Mouse (Mus musculus): ENCODE measurements around the gene Pqbp1. TPM values are rescaled to one million over a fixed set of nuclear protein-coding genes. Genes with fewer than 3 reads are reported as not detected.
"Not testable (repeated sequence)": the region's sequence is repeated elsewhere in the genome, so short reads cannot be mapped to it uniquely, and the experiment has no call there.

Gene Pqbp1
- 100 to 1,000 TPM; 108 to 123 TPM for polyA plus RNA-seq (2017; shearing (Covaris generic))

DNA sequence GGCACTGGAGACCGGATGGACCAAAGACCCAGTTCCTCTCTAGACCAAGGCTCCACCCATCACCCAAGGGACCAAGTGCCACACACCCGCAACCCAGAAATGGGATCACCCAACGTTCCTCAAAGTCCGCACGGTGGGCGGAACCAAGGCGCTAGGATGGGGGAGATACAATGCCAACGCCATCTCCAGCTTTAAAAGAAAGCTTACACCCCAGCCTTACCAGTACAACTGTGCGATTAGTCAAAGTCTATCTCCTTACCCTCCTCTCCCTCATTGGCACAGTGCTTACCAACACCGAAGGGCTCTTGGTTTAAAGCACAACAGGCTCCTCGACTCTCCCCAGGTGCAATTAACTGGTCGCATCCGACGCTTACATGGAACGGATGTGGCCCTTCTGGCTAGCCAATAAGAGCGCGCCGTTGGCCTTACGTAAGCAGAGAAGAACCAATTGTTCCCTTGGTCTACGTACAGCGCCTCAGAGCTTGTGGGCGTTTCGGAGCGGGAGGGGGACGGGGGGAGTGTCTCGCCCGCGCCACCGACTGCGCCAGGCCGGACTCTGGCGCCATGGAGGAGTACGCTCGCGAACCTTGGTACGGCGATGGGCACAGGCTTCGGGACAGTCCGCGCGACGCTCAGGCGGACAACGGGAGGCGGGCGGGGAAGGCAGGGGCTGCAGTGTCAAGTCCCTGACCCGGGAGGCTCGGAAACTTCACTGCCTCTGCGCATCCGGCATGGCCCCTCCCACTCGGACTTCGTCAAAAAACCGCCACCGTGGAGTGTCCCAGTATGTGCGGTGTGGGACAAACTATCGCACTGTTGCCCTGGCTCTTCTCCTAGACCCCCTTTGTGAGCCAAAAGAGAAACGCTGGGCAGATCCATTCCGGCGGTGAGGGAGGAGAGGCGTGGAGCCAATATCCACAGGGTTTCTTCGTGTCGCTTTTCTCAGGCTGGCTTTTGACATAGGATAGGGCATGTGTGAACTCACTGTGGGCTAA lies at the start of gene Pqbp1, which contains the start of gene Timm17b:
Pqbp1 (minus strand) TSS at position 390 of the 995 bp plus-strand sequence.
Timm17b (plus strand) TSS at position 478 of the 995 bp plus-strand sequence.
- ATAC-seq = peak; percentile 95

DNA sequence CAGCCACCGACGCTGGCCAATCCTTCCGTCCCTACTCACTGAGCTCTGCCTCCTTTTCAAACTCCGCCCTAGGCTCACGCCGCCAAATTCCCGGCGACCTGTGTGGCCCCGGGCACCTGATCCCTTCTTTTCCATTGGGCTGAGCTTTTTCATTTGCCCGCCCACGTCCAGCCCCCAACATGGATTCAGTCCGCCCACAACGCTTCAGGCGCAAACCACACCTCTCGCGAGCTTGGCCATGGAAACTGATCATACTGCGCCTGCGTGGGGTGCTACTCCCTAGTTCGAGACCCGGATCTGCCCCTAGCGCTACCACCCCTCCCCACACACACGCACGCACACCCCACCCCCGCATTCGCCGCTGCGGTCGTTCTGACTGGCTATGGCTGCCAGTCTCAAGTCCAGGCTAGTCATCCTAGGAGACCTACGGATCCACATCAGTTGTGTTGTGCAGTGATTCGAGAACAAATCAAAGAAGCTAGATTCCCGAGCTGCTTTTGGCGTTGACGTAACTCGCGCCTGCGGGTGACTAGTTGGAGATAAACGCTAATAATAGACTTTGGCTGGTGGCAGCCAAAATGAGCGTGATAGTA lies 48.9 kb upstream of the Pqbp1 start:
- peak; percentile 92 for ATAC-seq

DNA sequence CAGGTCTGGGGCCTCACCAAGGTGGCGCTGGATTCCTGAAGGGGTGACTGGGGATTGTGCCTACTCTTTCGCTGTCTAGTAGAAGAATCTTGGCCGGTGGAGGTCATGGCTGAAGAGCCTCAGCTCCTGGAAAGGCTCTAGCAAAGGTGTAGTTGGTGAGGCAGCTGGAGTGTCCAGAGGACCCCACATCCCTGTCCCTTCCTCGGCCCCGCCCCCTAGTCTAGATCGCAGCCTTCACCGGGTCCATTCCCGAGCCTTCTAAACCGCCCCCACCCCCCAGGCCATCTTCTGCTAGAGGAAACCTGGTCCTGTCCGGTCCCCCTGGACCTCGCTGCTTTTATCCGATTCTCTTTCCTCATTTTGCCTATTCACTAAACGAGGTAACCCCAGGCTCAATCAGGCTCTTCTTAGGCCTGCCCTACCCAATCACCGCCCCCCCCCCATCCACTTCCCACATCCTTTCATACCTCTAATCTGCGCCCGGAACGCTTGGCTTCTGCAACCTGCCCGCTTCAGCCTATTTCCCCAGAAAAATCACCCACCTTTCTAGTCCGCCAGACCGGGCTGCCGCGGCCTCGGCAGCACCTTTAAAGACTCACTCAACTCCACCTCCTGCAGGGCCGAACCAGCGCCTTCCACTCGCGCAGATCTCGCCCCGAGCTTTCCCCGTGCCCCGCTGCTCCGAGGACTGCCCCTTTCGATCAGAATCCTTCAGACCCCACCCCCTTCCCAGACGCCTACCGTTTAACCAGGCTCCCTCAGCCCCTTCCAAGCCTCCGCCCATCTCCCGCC lies 48.2 kb upstream of the Pqbp1 start, which contains the start of gene Hdac6:
Hdac6 (minus strand) TSS at position 782 of the 792 bp plus-strand sequence.
- peak; percentile 37 for ATAC-seq

DNA sequence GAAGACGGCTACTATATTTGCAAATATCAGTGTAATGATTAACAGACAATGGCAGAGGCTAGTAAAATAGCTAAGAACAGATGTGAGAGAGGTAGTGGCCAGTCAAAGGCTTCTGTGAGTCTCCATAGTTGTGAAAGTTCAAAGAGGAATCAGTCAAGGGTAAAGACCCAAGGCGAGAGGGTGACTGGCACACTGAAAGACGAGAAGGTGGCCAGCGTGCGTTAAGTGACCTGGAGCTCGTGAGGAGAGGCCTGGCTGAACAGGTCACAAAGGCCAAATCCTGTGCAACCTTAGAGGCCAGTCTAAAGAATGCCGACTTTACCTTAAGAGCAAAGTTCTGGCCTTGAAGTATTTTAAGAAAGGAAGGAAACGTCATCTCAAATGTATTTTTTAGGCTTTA lies 46.5 kb upstream of the Pqbp1 start:
- no peak for ATAC-seq

DNA sequence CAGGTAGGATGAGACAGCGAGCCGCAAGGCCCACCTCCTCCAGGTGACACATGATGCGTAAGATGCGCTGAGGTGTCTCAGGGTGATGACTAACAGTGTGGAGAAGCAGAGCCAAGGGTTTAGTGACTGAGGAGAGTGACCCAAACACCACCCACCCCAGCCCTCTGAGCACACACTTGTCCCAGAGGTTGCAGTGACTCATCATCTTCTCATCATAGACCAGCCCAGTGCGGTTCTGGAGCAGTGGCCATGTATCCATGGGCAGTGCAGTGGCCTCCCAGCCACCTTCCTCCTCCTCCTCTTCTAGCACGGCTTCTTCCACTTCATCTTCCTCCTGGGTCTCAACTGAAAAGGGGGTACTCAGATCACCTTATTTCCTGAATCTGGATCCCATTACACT lies 38.6 kb upstream of the Pqbp1 start:
- ATAC-seq = no peak

DNA sequence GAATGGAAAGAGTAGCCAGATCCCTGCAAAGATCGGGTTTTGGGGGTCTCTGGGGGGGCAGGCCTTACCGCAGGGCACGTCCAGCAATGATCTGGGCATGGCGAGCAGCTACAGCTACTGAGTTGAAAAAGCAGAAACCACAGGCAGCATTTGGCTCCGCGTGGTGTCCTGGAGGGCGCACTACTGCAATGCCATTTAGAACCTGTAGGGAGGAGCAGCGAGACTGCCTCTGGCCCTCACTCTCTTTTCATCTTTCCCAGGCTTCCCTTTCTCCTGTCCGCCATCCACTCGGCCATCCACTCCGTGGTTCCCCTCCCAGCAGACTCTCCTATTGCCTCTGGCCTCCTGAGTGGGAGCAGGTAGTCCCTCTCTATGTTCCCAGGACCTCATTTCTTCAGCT lies 37.8 kb upstream of the Pqbp1 start:
- no peak for ATAC-seq

DNA sequence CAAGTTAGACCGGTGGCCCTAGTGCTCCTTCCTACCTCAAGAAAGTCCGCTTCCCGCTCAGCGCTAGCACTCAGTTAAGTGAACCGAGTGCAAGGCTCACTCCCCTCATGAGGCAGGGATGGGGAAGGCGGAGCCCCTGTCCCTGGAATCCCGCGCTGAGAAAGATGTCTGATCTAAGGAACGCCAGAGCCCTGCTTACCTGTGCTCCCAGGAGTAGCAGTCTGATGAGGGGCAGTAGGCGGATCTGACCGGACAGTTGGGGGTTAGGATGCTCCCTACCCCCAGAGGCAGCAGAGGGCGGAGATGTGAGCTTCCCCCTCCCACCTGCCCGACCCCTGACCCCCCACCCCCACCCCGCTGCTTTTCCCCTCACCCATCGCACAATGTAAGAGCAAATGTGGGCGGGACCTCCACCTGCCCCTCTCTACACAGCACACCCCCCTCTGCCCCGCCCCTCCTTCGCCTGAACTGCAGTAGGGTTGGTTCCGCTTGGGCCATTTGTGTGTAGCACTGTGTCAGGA lies 29.3 kb upstream of the Pqbp1 start, which contains the start of gene Eras:
Eras (minus strand) TSS at position 338 of the 521 bp plus-strand sequence.
- ATAC-seq = no peak

DNA sequence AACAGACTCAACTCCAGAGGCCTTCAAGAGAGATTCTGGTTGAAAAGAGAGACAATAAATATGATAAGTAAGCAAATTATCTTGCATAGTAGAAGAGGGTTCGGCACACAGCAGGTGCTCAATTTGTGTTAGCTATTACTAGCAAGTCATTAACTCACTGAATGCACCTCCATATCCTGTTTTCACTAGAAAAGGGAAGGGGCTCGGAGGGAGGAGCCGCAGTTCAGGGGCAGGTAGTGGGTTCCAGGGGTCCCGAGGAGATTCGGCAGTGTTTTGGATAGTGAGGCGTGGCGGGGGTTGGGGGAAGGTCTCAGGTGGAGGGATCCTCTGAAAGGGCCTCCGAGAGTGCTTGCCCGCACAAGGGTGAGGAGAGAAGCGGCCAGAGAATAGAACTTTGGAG lies 28.0 kb upstream of the Pqbp1 start:
- no peak for ATAC-seq

DNA sequence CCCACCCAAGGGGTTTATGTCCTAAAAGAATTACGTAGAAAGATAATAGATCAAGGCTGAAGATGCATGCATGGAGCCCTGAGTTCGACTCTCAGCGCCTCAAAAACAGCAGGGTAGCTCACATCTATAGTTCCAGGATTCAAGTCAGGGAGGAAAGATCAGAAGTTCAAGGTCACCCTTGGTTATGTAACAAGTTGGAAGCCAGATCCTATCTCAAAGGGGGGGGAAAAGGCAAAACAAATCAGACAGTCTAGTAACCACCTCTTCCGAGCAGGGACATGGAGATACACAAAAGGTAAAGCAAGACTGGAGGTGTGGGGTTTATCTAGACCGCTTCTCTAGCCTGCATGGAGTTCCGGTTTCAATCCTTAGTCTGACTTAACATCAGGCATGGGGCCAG lies 27.2 kb upstream of the Pqbp1 start:
- no peak for ATAC-seq

DNA sequence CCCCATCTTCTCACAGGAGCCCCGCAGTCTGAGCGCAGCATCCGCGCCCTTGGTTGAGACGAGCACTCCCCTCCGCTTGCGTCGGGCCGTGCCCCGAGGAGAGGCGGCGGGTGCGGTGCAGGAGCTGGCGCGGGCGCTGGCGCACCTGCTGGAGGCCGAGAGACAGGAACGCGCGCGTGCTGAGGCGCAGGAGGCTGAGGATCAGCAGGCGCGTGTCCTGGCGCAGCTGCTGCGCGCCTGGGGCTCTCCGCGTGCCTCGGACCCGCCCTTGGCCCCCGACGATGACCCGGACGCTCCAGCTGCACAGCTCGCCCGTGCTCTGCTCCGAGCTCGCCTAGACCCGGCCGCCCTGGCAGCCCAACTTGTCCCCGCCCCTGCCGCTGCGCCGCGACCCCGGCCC lies 23.0 kb upstream of the Pqbp1 start:
- no peak for ATAC-seq

DNA sequence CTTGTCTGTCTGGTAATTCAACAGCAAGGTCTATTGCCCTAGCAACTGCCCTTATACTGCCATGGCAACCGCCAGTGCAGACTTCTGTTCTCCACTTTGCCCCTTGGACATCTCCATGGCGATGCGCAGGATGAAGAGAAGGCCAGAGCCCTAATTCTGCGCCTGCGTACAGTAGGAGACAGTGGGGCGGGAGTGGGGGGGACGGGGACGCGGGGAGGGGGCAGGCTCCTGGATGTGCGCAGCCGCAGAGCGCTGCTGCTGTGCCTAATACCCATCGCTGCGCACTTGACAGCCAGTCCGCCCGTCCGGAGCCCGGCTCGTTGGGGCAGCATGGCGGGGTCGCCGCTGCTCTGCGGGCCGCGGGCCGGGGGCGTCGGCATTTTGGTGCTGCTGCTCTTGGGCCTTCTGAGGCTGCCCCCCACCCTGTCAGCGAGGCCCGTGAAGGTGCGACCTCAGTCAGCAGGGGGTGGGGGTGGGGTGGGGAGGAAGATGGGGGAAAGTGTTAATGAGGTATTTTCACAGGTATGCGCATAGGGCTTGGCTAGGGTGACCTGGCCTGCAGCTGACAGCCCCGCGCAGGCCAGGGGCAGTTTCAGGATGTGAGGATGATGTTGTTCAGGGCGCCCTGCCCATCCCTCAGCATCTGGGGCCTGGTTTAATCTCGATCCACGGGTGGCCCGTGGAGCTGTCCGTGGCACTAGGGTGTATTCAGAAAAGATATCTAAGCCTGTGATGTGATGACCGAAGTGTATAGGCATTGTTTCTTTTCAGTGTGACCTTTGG lies 20.7 kb upstream of the Pqbp1 start, which contains the start of gene Pcsk1n:
Pcsk1n (plus strand) TSS at position 222 of the 783 bp plus-strand sequence.
- no peak for ATAC-seq

DNA sequence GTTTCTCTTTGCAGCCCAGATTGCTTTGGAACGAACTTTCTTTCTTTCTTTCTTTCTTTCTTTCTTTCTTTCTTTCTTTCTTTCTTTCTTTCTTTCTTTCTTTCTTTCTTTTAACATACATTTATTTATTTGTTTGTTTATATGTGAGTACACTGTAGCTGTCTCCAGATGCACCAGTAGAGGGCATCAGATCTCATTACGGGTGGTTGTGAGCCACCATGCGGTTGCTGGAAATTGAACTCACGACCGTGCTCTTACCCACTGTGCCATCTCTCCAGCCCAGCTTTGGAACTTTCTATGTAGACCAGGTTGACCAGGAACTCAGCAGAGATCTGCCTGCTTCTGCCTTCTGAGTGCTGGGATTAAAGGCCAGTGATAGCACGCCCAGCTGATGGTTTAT lies 18.9 kb upstream of the Pqbp1 start:
- not testable (repeated sequence) for ATAC-seq

DNA sequence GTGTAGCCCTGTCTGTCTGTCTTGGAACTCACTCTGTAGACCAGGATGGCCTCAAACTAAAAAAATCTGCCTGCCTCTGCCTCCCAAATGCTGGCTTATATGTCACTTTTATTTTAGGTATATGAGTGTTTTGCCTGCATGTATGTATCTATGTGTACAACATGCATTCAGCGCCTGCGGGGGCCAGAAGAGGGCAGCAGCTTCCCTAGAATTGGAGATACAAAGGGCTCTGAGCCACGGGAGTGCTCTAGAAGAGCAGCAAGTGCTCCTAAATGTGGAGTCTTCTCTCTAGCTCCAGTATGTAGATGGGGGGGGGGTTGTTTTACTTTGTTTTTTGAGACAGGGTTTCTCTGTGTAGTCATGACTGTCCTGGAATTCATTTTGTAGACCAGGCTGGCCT lies 16.6 kb upstream of the Pqbp1 start:
- peak; percentile 70 for ATAC-seq

DNA sequence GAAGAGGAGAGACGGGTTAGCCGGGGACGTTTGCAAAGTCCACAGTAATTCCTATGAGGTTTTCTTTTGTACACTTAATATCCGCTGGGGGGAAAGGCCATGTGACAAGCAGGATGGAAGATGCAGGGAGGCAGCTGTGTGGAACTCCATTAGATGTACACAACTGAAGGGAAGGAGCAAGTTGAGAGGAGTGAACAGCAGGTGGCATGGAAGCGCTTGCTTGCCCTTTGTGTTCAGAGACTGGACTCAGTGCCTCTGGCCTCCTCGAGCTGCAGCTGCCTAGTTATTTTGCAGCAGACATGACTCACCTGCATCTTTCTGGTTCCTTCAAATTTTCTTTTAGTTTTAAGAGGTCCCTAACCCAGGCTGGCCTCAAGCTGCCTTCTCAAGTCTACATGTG lies 11.4 kb upstream of the Pqbp1 start:
- no peak for ATAC-seq

DNA sequence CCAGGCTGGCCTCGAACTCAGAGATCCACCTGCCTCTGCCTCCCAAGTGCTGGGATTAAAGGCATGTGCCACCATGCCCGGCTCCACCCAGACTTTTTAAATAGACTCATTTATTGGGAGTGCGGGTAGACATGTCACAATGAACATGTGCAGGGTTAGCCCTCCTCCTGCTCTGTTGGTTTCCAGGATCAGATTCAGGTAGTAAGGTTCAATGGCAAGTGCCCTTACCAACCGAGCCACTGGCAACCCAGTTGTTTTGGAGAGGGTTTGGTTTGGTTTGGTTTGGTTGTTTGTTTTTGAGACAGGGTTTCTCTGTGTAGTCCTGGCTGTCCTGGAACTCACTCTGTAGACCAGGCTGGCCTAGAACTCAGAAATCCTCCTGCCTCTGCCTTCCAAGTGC lies 10.2 kb upstream of the Pqbp1 start, which contains the start of gene Gm10490:
Gm10490 (plus strand) TSS at position 301 of the 400 bp plus-strand sequence.
- ATAC-seq = not testable (repeated sequence)

DNA sequence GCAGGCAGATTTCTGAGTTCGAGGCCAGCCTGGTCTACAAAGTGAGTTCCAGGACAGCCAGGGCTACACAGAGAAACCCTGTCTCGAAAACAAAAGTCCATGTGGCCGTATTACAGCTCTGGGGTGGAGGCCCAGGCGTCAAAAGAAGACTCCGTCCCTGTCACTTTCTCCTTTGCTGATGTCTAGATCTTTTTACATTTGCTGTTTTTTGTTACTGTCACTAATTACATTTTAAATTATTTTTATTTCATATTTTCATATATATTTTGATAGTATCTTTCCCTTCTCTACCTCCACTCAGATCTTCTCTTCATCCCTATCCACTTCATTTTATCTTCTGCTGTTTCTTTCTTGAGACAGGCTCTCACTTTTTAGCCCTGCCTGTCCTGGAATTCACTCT lies 8.7 kb upstream of the Pqbp1 start, which contains the start of gene Gm10491:
Gm10491 (minus strand) TSS at position 101 of the 400 bp plus-strand sequence.
- ATAC-seq = no peak

DNA sequence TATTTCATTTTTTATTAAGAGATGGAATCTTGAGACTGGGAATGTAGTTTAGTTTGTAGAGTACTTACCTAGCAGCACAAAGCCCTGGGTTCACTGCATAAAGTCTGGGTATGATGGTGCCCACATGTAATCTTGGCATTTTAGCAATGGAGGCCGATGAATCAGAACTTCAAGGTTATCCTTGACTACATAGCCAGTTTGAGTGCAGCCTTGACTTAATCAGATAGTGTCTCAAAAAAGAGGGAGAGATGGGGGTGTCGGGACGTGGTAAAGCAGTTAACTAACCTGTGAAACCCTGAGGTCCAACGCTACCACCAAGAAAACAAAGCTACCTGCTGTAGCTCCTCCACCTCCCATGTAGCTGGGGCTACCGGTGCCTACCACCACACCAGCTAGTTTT lies 5.4 kb upstream of the Pqbp1 start:
- no peak for ATAC-seq

DNA sequence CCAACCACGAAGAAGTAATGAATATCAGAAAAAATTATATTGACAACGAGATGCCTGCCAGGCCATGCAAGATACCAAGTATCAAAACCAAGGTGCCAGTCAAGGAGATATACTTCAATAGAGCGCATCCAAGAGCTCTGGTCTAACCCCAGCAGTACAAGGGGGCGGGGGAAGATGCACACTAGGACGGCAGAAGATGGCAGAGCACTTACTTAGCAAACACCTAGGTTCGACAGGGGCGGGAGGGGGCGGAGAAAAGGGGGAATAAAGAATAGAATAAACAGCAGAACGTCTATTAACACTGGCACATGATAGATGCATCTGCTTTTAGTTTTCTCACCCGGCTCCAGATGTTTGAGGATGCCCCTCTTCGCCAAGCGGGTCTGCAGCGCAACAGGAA lies 858 bp downstream of the Pqbp1 start:
- ATAC-seq = no peak

DNA sequence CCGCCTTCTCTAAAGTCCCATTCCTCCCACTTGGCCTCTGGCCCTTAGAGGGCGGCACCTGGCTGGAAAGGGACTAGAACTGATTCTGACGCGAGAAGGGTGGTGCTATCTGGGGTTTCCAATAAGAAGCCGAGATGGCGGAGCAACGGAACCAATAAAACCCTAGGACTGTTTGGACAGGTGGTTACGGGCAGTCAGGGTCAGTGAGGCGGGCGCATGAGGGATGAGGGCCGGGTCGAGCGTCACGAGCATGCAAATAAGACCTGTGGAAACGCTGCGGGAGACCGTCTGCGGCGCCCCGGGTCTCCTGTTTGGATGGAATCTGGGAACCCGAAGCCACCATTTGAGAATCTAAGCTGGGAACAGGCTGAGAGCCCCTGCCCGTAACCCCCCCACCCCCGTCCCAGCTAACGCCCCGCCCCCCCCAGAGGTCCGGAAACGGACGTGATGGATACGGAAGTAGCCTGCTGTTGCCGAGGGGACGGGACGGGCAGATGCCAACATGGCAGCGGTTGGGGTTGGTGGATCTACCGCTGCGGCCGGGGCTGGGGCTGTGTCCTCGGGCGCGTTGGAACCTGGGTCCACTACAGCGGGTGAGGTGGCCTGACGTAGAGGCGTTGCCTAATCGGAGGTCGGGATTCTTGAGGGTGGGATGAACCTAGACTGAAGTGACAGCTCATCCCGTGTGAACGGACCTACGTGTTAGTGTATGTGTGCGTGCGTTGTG lies 15.1 kb downstream of the Pqbp1 start, which contains the start of gene Slc35a2:
Slc35a2 (plus strand) TSS at position 188 of the 727 bp plus-strand sequence.
- ATAC-seq = peak; percentile 76

DNA sequence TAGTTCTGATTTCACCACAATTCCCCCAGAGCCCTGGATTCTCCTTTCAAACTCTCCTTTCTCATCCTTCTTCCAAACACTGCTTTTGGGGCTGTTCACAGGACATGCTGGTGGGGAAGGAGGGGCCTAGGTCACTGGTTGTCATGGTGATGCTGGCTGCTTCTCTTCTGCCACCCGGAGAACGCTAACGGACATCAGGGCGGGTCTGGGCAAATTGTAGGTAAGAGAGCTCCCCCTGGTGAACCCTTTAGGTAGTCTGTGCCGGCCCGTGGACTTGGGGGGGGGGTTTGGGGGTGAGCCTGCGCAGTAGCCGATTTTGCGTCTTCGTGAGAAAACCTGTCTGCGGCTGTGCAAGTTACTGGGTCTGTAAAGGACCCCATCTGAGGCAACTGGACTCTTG lies 19.2 kb downstream of the Pqbp1 start:
- ATAC-seq = peak; percentile 28

DNA sequence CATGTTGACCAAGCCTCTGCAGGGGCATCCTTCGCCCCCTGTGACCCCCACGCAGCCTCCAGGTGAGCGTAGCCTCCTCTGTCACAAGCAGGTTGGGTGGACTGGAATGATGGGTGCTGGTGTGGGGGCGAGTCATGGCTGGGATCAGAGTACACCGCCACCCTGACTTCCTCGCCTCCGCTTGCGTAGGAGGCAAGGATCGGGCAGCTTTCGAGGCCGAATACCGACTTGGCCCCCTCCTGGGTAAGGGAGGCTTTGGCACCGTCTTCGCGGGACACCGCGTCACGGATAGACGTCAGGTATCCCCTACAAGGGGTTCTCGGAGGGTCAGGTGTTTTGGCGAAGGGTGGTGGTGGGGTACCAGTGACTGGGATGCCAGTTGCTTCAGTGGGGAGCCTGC lies 20.6 kb downstream of the Pqbp1 start:
- ATAC-seq = peak; percentile 2

Measured in CD4-positive, CD25-positive, alpha-beta regulatory T cell, adult 4 months (primary cell).